Mouse (Mus musculus): ENCODE data around the gene Elmod2.
A peak's percentile ranks its signal among the peaks of the same experiment; 100 is the strongest.

GRCm38 (mm10) chr8:83331899-83332697 is at the start of gene Elmod2:
- TF ChIP-seq CTCF (IDR thresholded peaks at IDR 0.05; ENCODE audit: low read depth, low read length) (no peak), POLR2A (IDR thresholded peaks at IDR 0.05; ENCODE audit: insufficient read depth, low read length) (peak; percentile 34), EP300 (IDR thresholded peaks at IDR 0.05; ENCODE audit: insufficient read depth, low read depth, low read length) (no peak)
